Mouse (Mus musculus) bone marrow, adult 2 months (tissue): Measurements from ENCODE around the gene Mgat5. TPM values are rescaled to one million over a fixed set of nuclear protein-coding genes. Genes with fewer than 3 reads are reported as not detected.

ENCODE experiments used
- H3K27ac ChIP-seq: fragments of 200-500 bp; 2 replicates; pipeline ENCODE4 v1.5.1; 2012; ENCODE audit warnings: low read depth, mild to moderate bottlenecking, control low read depth, inconsistent platforms, low read length; ENCODE audit not compliant: control insufficient read depth, poor library complexity, insufficient read depth
- H3K4me1 ChIP-seq: fragments of 200-500 bp; 2 replicates; pipeline ENCODE4 v1.6.1; 2011; ENCODE audit warnings: low read length; ENCODE audit not compliant: control insufficient read depth, insufficient read depth
- H3K4me3 ChIP-seq: fragments of 200-500 bp; replicated peaks from 2 replicates; pipeline ENCODE3; 2011; ENCODE audit warnings: mild to moderate bottlenecking, low read depth, low read length, control low read depth; ENCODE audit not compliant: control insufficient read depth
- CTCF ChIP-seq: fragments of 200-500 bp; IDR thresholded peaks from 2 replicates; pipeline ENCODE4 v1.5.1; 2011; ENCODE audit warnings: low read length, control low read depth; ENCODE audit not compliant: control insufficient read depth, insufficient read depth
- POLR2A ChIP-seq: fragments of 200-500 bp; IDR thresholded peaks from 2 replicates; pipeline ENCODE4 v1.6.1; 2011; ENCODE audit warnings: low read depth, mild to moderate bottlenecking, control low read depth, low read length, borderline replicate concordance; ENCODE audit not compliant: control insufficient read depth
- WGBS: fragments of 180-500 bp; shearing (Covaris S2); methylation state at CpG from one replicate; pipeline ENCODE4 v1.1.7; 2018; 5-methylcytosine and 5-hydroxymethylcytosine counted together
- polyA plus RNA-seq: library from polyadenylated mRNA; stranded (reverse); fragments of >200 nt; gene quantifications from 2 replicates; pipeline ENCODE4 v1.2.4, GENCODE M21; 2011; ENCODE audit warnings: low replicate concordance; ENCODE audit not compliant: missing spikeins, insufficient read depth, insufficient read length

The Mgat5 gene
- polyA plus RNA-seq, 1 experiment, result 9.7 TPM

- no peak overlapping the region for H3K27ac ChIP-seq
- no peaks in the 10 kb centered on the region; the same call in 1 of the 2 replicates for H3K4me1 ChIP-seq
- no peak overlapping the region for H3K4me3 ChIP-seq
- WGBS, result 81% methylated on average over 4 of the region's 4 CpGs
- TF ChIP-seq POLR2A (no peak), CTCF (no peak)
These were observed 167.3 kb downstream of the Mgat5 start for GRCm38 (mm10) chr1:127372096-127372495.

DNA sequence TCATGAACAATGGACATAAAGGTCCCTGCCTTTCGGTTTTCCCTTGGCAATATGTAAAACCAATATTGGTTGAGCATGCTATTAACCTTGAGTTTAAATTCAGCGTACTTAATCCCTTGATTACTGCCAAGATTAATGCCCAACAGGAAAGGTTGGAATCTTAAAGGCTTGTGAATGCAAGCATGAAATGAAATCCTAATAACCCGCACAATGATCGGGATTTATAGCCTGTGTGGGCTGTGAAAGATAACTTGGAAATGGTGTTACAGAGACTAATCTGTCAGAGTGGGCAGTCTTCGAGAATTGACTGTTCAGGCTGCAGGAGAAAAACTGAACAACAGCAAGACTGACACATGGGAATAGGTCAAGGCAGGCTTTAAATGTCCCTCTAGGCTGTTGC, 168.7 kb downstream of the Mgat5 start:
- Histone ChIP-seq H3K27ac (no peak overlapping the region), H3K4me1 (no peaks in the 10 kb centered on the region; the same call in 1 of the 2 replicates), H3K4me3 (no peak overlapping the region)
- TF ChIP-seq CTCF (no peak), POLR2A (no peak)
- 83% methylated on average over 5 of the region's 5 CpGs for WGBS

DNA sequence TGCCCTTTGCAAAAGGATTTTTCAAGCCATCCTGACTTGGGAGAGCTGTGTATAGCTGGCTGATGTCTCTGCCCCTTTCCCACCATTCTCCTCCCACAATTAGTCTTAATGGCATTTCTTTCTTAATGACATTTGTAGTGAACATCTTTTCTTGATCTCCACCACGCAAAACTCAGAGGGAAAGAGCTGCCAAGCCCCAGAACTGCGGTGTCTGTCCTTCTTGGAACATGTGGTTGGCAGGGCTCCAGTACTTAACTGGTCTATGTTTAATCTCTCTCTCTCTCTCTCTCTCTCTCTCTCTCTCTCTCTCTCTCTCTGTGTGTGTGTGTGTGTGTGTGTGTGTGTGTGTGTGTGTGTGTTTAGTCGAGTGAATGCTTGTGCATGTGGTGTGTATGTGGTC, 169.3 kb downstream of the Mgat5 start:
- H3K4me3 ChIP-seq, result no peak overlapping the region
- no peak overlapping the region for H3K27ac ChIP-seq
- WGBS, result 64% methylated on average over 3 of the region's 3 CpGs
- no peak for TF ChIP-seq POLR2A
- TF ChIP-seq CTCF, result no peak
- H3K4me1 ChIP-seq, result no peaks in the 10 kb centered on the region; the same call in 1 of the 2 replicates

DNA sequence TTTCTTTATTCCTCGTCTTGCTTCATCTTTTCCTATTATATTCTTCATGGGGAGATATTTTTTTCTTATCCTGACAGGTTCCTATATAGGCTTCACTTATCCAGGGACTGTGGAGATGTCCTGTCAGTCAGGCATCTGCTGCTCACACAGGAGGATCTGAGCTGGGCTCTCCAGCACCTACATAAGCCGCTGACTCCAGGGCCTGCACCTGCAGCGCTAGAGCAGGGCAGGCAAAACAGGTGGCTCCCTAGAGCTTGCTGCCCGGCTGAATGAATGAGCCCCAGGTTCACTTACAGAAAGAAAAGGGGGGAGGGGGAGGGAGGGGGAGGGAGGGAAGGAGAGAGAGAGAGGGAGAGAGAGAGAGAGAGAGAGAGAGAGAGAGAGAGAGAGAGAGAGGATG, 175.3 kb downstream of the Mgat5 start:
- WGBS, result 71% methylated on average over 4 of the region's 4 CpGs
- no peak overlapping the region for H3K4me3 ChIP-seq
- H3K27ac ChIP-seq, result no peak overlapping the region
- TF ChIP-seq CTCF, result no peak
- no peak for TF ChIP-seq POLR2A
- H3K4me1 ChIP-seq, result no peaks in the 10 kb centered on the region

GRCm38 (mm10) chr1:127380749-127381501, 176.1 kb downstream of the Mgat5 start:
- Histone ChIP-seq H3K4me3 (no peak overlapping the region), H3K4me1 (no peaks in the 10 kb centered on the region), H3K27ac (no peak overlapping the region)
- WGBS, result 75% methylated on average over 13 of the region's 13 CpGs
- TF ChIP-seq POLR2A (no peak), CTCF (no peak)

DNA sequence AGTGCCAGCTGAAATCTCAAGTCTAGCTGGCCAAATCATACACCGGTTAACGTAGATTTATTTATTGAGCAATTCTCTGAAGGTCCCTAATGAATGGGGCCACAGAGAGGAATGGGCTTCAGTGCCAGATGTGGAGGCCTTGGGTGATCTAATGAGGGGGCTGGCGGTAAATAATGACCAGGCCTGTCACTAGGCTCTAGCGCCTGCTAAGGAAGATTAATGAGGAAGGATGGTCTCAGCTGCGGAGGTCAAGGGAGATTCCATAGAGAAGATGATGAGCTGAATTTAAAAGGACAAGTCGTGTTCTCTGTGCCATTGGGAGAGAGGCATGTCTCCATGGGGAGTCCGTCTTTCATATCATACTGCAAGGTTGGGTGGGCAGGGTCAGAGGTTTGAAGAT, 178.3 kb downstream of the Mgat5 start:
- H3K4me1 ChIP-seq, result no peaks in the 10 kb centered on the region
- WGBS, result 89% methylated on average over 7 of the region's 7 CpGs
- H3K27ac ChIP-seq, result no peak overlapping the region
- TF ChIP-seq CTCF (no peak), POLR2A (no peak)
- no peak overlapping the region for H3K4me3 ChIP-seq

GRCm38 (mm10) chr1:127387226-127387625, 182.4 kb downstream of the Mgat5 start:
- H3K4me1 ChIP-seq, result no peaks in the 10 kb centered on the region
- TF ChIP-seq POLR2A, result no peak
- TF ChIP-seq CTCF, result no peak
- 89% methylated on average over 7 of the region's 7 CpGs for WGBS
- no peak overlapping the region for H3K27ac ChIP-seq
- no peak overlapping the region for H3K4me3 ChIP-seq

DNA sequence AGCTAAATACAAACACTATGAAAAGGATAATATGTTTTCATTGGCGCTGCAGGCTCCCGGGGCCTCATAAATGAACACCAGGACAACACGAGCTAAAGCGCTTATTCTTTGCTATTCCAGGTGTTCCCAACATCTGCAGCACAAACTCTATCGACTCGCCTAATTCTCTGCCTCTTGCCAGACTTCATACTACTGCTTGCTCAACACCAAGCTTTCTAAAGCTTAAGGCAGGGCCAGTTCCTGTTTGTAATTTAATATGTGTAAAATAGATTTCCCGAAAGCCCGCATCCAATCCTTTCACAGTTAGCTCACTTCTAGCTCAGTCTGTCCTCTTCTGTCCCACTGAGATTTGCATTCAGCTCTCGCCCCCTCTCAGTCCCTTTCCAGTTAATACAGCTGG, 182.8 kb downstream of the Mgat5 start:
- Histone ChIP-seq H3K4me3 (no peak overlapping the region), H3K4me1 (no peaks in the 10 kb centered on the region), H3K27ac (no peak overlapping the region)
- no peak for TF ChIP-seq CTCF
- TF ChIP-seq POLR2A, result no peak
- 88% methylated on average over 9 of the region's 9 CpGs for WGBS
